Mouse (Mus musculus) thymus, adult 2 months (tissue): ENCODE results near the gene Clcn7.

ENCODE experiments used
- CTCF ChIP-seq: fragments of 200-500 bp; IDR thresholded peaks from 2 replicates; pipeline ENCODE4 v1.5.1; 2012; ENCODE audit warnings: mild to moderate bottlenecking, control low read depth, low read length, moderate library complexity, borderline replicate concordance; ENCODE audit not compliant: control insufficient read depth, poor library complexity, insufficient read depth; ENCODE audit errors: extremely low read depth
- POLR2A ChIP-seq: fragments of 200-500 bp; IDR thresholded peaks from 2 replicates; pipeline ENCODE4 v1.6.1; 2012; ENCODE audit warnings: mild to moderate bottlenecking, low read length, control low read depth, moderate library complexity; ENCODE audit not compliant: control insufficient read depth, poor library complexity, insufficient read depth; ENCODE audit errors: extremely low read depth

DNA sequence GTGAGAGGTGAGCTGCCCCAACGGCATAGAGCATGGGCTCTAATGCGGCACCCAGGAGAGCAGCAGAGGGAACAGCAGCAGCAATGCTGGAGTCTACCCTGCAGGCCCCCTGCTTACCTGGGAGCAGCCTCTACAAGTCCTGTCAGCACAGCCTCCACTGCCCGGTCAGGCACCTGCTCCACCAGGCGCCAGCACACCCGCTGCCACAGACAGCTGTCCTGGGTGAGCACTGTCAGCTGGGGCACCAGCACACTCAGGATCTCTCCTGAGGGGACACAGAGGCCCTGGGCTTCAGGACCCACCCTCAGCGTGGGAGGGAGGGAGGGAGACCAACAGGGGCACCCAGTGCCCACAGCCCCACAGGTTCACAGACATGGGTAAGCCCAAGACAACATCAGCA, 22.6 kb upstream of the Clcn7 start:
- TF ChIP-seq CTCF (no peak), POLR2A (no peak)
